Mouse (Mus musculus) MEL (cell line): ENCODE results near the gene D030056L22Rik. TPM values are rescaled to one million over a fixed set of nuclear protein-coding genes. Genes with fewer than 3 reads are reported as not detected.

Experiments used
- DNase-seq: peaks from one replicate; pipeline ENCODE4 v3.0.0; 2011; ENCODE audit warnings: low read depth, low spot score
- H3K27ac ChIP-seq: 2 replicates; pipeline ENCODE4 v1.5.1; 2012; ENCODE audit warnings: low read depth, mild to moderate bottlenecking, control low read depth, low read length, moderate library complexity; ENCODE audit not compliant: control insufficient read depth
- H3K27me3 ChIP-seq, 2 experiments: fragments of 150-350 bp in 1 of 2; sonication (generic) in 1 of 2; 2 replicates each; pipeline ENCODE4 v1.6.1; 2012; ENCODE audit warnings: low read length in 2 of 2, mild to moderate bottlenecking in 2 of 2, improper control_type of control experiment in 1 of 2, moderate library complexity in 1 of 2; ENCODE audit not compliant: insufficient read depth in 2 of 2, control insufficient read depth in 1 of 2
- H3K36me3 ChIP-seq, 2 experiments: 2 replicates each; pipeline ENCODE4 v1.6.1; 2012 to 2014; ENCODE audit warnings: low read length in 2 of 2, improper control_type of control experiment in 1 of 2, inconsistent platforms in 1 of 2, mild to moderate bottlenecking in 1 of 2; ENCODE audit not compliant: insufficient read depth in 2 of 2, control insufficient read depth in 1 of 2
- H3K4me1 ChIP-seq, 2 experiments: fragments of 150-350 bp in 1 of 2; sonication (generic) in 1 of 2; 2 replicates each; pipeline ENCODE4 v1.6.1; 2012; ENCODE audit warnings: low read length in 2 of 2, improper control_type of control experiment in 1 of 2, mild to moderate bottlenecking in 1 of 2; ENCODE audit not compliant: insufficient read depth in 2 of 2, control insufficient read depth in 1 of 2
- H3K4me3 ChIP-seq, 2 experiments: fragments of 150-350 bp in 1 of 2; sonication (generic) in 1 of 2; 2 replicates each; pipeline ENCODE4 v1.5.1; 2012; ENCODE audit warnings: low read depth in 2 of 2, low read length in 2 of 2, mild to moderate bottlenecking in 2 of 2, moderate library complexity in 2 of 2, control low read depth in 1 of 2, improper control_type of control experiment in 1 of 2; ENCODE audit not compliant: control insufficient read depth in 1 of 2, insufficient read depth in 1 of 2
- H3K79me2 ChIP-seq: 2 replicates; pipeline ENCODE4 v1.6.1; 2012; ENCODE audit warnings: mild to moderate bottlenecking, low read length, moderate library complexity; ENCODE audit not compliant: control insufficient read depth, poor library complexity, insufficient read depth
- H3K9ac ChIP-seq: 2 replicates; pipeline ENCODE4 v1.6.1; 2012; ENCODE audit warnings: low read depth, mild to moderate bottlenecking, control low read depth, low read length, moderate library complexity; ENCODE audit not compliant: control insufficient read depth, poor library complexity, severe bottlenecking
- H3K9me3 ChIP-seq: fragments of 150-350 bp; sonication (generic); replicated peaks from 2 replicates; pipeline ENCODE4 v1.6.1; 2012; ENCODE audit warnings: mild to moderate bottlenecking, low read length, improper control_type of control experiment, moderate library complexity; ENCODE audit not compliant: insufficient read depth
- BHLHE40 ChIP-seq: IDR thresholded peaks from 2 replicates; pipeline ENCODE4 v1.6.1; 2012; ENCODE audit warnings: low read depth, mild to moderate bottlenecking, inconsistent platforms, low read length, improper control_type of control experiment, borderline replicate concordance
- CHD1 ChIP-seq: IDR thresholded peaks from 2 replicates; pipeline ENCODE4 v1.6.1; 2012; ENCODE audit warnings: low read depth, mild to moderate bottlenecking, inconsistent platforms, low read length, improper control_type of control experiment
- CHD2 ChIP-seq: IDR thresholded peaks from 2 replicates; pipeline ENCODE4 v1.6.1; 2011; ENCODE audit warnings: low read length, improper control_type of control experiment
- CTCF ChIP-seq, 3 experiments: IDR thresholded peaks in 2 of 3; conservative IDR thresholded peaks in 1 of 3; 2 replicates each; pipeline ENCODE4 v1.5.1; 2011 to 2012; ENCODE audit warnings: low read length in 3 of 3, low read depth in 2 of 3, mild to moderate bottlenecking in 2 of 3, improper control_type of control experiment in 1 of 3, inconsistent platforms in 1 of 3, mixed read lengths in 1 of 3, moderate library complexity in 1 of 3; ENCODE audit not compliant: control insufficient read depth in 1 of 3, insufficient read depth in 1 of 3, poor library complexity in 1 of 3, severe bottlenecking in 1 of 3
- E2F4 ChIP-seq: IDR thresholded peaks from 2 replicates; pipeline ENCODE4 v1.6.1; 2011; ENCODE audit warnings: low read depth, low read length, improper control_type of control experiment, borderline replicate concordance
- ELF1 ChIP-seq: IDR thresholded peaks from 2 replicates; pipeline ENCODE4 v1.6.1; 2014; ENCODE audit warnings: low read depth, mild to moderate bottlenecking, inconsistent platforms, low read length, improper control_type of control experiment, moderate library complexity
- EP300 ChIP-seq, 2 experiments: IDR thresholded peaks; 2 replicates each; pipeline ENCODE4 v1.6.1; 2011; ENCODE audit warnings: improper control_type of control experiment in 2 of 2, low read length in 2 of 2, low read depth in 1 of 2, mild to moderate bottlenecking in 1 of 2
- ETS1 ChIP-seq: IDR thresholded peaks from 2 replicates; pipeline ENCODE4 v1.6.1; 2012; ENCODE audit warnings: low read depth, mild to moderate bottlenecking, inconsistent platforms, low read length, improper control_type of control experiment, moderate library complexity
- GABPA ChIP-seq: IDR thresholded peaks from 2 replicates; pipeline ENCODE4 v1.6.1; 2012; ENCODE audit warnings: low read depth, mild to moderate bottlenecking, inconsistent platforms, low read length, improper control_type of control experiment, moderate library complexity
- GATA1 ChIP-seq: IDR thresholded peaks from 2 replicates; pipeline ENCODE4 v1.6.1; 2011; ENCODE audit warnings: low read depth, low read length, improper control_type of control experiment
- HCFC1 ChIP-seq: IDR thresholded peaks from 2 replicates; pipeline ENCODE4 v1.6.1; 2012; ENCODE audit warnings: low read depth, mild to moderate bottlenecking, inconsistent platforms, low read length, improper control_type of control experiment, moderate library complexity
- JUND ChIP-seq: IDR thresholded peaks from 2 replicates; pipeline ENCODE4 v1.6.1; 2011; ENCODE audit warnings: low read depth, mild to moderate bottlenecking, improper control_type of control experiment, low read length
- KAT2A ChIP-seq: conservative IDR thresholded peaks from 2 replicates; pipeline ENCODE4 v1.6.1; 2012; ENCODE audit warnings: low read depth, low read length, improper control_type of control experiment, inconsistent platforms
- MAFK ChIP-seq: IDR thresholded peaks from 2 replicates; pipeline ENCODE4 v1.6.1; 2011; ENCODE audit warnings: low read depth, mild to moderate bottlenecking, low read length, improper control_type of control experiment, borderline replicate concordance
- MAX ChIP-seq: IDR thresholded peaks from 2 replicates; pipeline ENCODE4 v1.6.1; 2011; ENCODE audit warnings: low read length, improper control_type of control experiment
- MAZ ChIP-seq: IDR thresholded peaks from 2 replicates; pipeline ENCODE4 v1.6.1; 2012; ENCODE audit warnings: low read depth, mild to moderate bottlenecking, inconsistent platforms, low read length, improper control_type of control experiment
- MXI1 ChIP-seq: IDR thresholded peaks from 2 replicates; pipeline ENCODE4 v1.6.1; 2011; ENCODE audit warnings: mild to moderate bottlenecking, low read depth, low read length, improper control_type of control experiment
- MYB ChIP-seq: IDR thresholded peaks from 2 replicates; pipeline ENCODE4 v1.6.1; 2011; ENCODE audit warnings: mild to moderate bottlenecking, low read depth, low read length, improper control_type of control experiment
- MYC ChIP-seq: IDR thresholded peaks from 2 replicates; pipeline ENCODE4 v1.6.1; 2011; ENCODE audit warnings: low read depth, mild to moderate bottlenecking, low read length, improper control_type of control experiment, moderate library complexity
- NELFE ChIP-seq: IDR thresholded peaks from 2 replicates; pipeline ENCODE4 v1.6.1; 2011; ENCODE audit warnings: low read depth, low read length, improper control_type of control experiment
- NRF1 ChIP-seq: IDR thresholded peaks from 2 replicates; pipeline ENCODE4 v1.6.1; 2014; ENCODE audit warnings: low read depth, mild to moderate bottlenecking, inconsistent platforms, low read length, improper control_type of control experiment, moderate library complexity; ENCODE audit not compliant: poor library complexity, insufficient read depth, severe bottlenecking
- POLR2A ChIP-seq, 2 experiments: IDR thresholded peaks; 2 replicates each; pipeline ENCODE4 v1.6.1; 2011 to 2012; ENCODE audit warnings: low read length in 2 of 2, mild to moderate bottlenecking in 2 of 2, control low read depth in 1 of 2, improper control_type of control experiment in 1 of 2, low read depth in 1 of 2, moderate library complexity in 1 of 2; ENCODE audit not compliant: control insufficient read depth in 1 of 2, insufficient read depth in 1 of 2, poor library complexity in 1 of 2
- POLR2AphosphoS2 ChIP-seq: IDR thresholded peaks from 2 replicates; pipeline ENCODE4 v1.6.1; 2011; ENCODE audit warnings: low read length, improper control_type of control experiment
- POLR2AphosphoS5 ChIP-seq: IDR thresholded peaks from 2 replicates; pipeline ENCODE4 v1.6.1; 2012; ENCODE audit warnings: low read depth, borderline replicate concordance, mild to moderate bottlenecking, inconsistent platforms, low read length, moderate library complexity, mixed read lengths
- RAD21 ChIP-seq: IDR thresholded peaks from 2 replicates; pipeline ENCODE4 v1.6.1; 2011; ENCODE audit warnings: mild to moderate bottlenecking, low read depth, low read length, improper control_type of control experiment
- RCOR1 ChIP-seq: IDR thresholded peaks from 2 replicates; pipeline ENCODE4 v1.6.1; 2012; ENCODE audit warnings: low read depth, mild to moderate bottlenecking, inconsistent platforms, low read length, improper control_type of control experiment
- SIN3A ChIP-seq: IDR thresholded peaks from 2 replicates; pipeline ENCODE4 v1.6.1; 2012; ENCODE audit warnings: low read length, improper control_type of control experiment, inconsistent platforms
- SMC3 ChIP-seq: IDR thresholded peaks from 2 replicates; pipeline ENCODE4 v1.6.1; 2011; ENCODE audit warnings: low read depth, low read length, improper control_type of control experiment
- TBP ChIP-seq: IDR thresholded peaks from 2 replicates; pipeline ENCODE4 v1.8.0; 2011; ENCODE audit warnings: low read depth, low read length, improper control_type of control experiment
- TCF12 ChIP-seq: IDR thresholded peaks from 2 replicates; pipeline ENCODE4 v1.6.1; 2014; ENCODE audit warnings: low read depth, mild to moderate bottlenecking, inconsistent platforms, low read length, improper control_type of control experiment, moderate library complexity
- UBTF ChIP-seq: IDR thresholded peaks from 2 replicates; pipeline ENCODE4 v1.6.1; 2012; ENCODE audit warnings: low read depth, mild to moderate bottlenecking, inconsistent platforms, low read length, improper control_type of control experiment, moderate library complexity, borderline replicate concordance; ENCODE audit not compliant: insufficient read depth
- USF1 ChIP-seq: IDR thresholded peaks from 2 replicates; pipeline ENCODE4 v1.6.1; 2014; ENCODE audit warnings: low read depth, mild to moderate bottlenecking, inconsistent platforms, low read length, improper control_type of control experiment, moderate library complexity
- USF2 ChIP-seq, 2 experiments: IDR thresholded peaks; 2 replicates each; pipeline ENCODE4 v1.6.1; 2011 to 2012; ENCODE audit warnings: improper control_type of control experiment in 2 of 2, low read length in 2 of 2, borderline replicate concordance in 1 of 2, inconsistent platforms in 1 of 2, low read depth in 1 of 2, mild to moderate bottlenecking in 1 of 2; ENCODE audit not compliant: insufficient read depth in 1 of 2
- ZKSCAN1 ChIP-seq: IDR thresholded peaks from 2 replicates; pipeline ENCODE4 v1.6.1; 2012; ENCODE audit warnings: low read depth, mild to moderate bottlenecking, inconsistent platforms, low read length, improper control_type of control experiment, moderate library complexity
- ZMIZ1 ChIP-seq: IDR thresholded peaks from 2 replicates; pipeline ENCODE4 v1.6.1; 2012; ENCODE audit warnings: low read depth, mild to moderate bottlenecking, inconsistent platforms, low read length, improper control_type of control experiment, moderate library complexity
- ZNF384 ChIP-seq: IDR thresholded peaks from 2 replicates; pipeline ENCODE4 v1.6.1; 2012; ENCODE audit warnings: low read depth, mild to moderate bottlenecking, inconsistent platforms, low read length, improper control_type of control experiment
- polyA plus RNA-seq, 2 experiments: library from polyadenylated mRNA; stranded (reverse) in 1 of 2; unstranded in 1 of 2; fragments of >175 nt in 1 of 2; fragments of >200 nt in 1 of 2; gene quantifications; 2 replicates each; pipeline versions ENCODE4 v1.2.1 to v1.2.4; 2012; ENCODE audit warnings: low replicate concordance in 2 of 2, low read depth in 1 of 2; ENCODE audit not compliant: insufficient read length in 2 of 2, insufficient read depth in 1 of 2, missing spikeins in 1 of 2
- total RNA-seq: library from RNA; depleted of rRNA; stranded (reverse); fragments of 300-350 nt; gene quantifications from 2 replicates; pipeline ENCODE4 v1.2.3, GENCODE M21; 2012; rRNA removed

Gene D030056L22Rik
- total RNA-seq: 27.8 and 29.0 TPM in 2 replicates
- 10 to 100 TPM in 1 of 2 experiments, not detected in 1; 27.0 TPM for polyA plus RNA-seq

DNA sequence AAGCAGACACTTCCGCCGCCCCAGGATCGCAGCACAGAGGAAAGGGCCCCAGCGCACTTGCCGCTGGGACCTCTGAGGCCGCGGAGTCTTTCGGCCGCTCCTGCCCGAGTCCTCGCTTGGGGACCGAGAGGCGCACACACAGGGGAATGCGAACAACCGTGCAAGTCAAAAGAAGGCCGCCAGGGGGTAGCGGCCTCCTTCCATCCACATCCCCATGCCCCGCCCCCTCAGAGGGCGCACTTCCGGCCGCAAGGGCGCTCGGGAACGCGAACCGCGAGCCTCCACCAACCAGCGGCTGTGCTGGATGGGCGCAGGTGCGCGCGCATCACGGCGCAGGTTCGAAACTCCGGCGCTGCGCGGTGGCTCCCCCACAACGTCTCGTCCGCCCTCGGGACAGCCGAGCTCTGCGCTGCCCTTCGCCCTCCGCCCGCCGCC, at the start of gene D030056L22Rik:
Gene D030056L22Rik, plus strand, starts transcription at position 328 of the 435 bp plus-strand sequence.
- DNase-seq: peak; percentile 99
- no peaks in the 10 kb centered on the region for H3K9me3 ChIP-seq
- H3K36me3 ChIP-seq: peaks cover 3 to 16% of the 10 kb centered on the region in 2 experiments
- 0 out of 2 replicates have a peak, but pooled peaks have one; percentile 33 for TF ChIP-seq CHD1
- peak; percentile 83 for TF ChIP-seq NRF1
- TF ChIP-seq HCFC1: peak; percentile 92
- TF ChIP-seq POLR2AphosphoS2: peak; percentile 43; the same call in 1 of the 2 replicates
- TF ChIP-seq CHD2: no peak
- no peak for TF ChIP-seq USF2 (IDR thresholded peaks at IDR 0.05; ENCODE audit: borderline replicate concordance in 1 of 2, insufficient read depth in 1 of 2, low read depth in 1 of 2, low read length in 2 of 2)
- TF ChIP-seq RCOR1: no peak
- no peak for TF ChIP-seq ETS1
- TF ChIP-seq POLR2A (IDR thresholded peaks at IDR 0.05; ENCODE audit: control insufficient read depth in 1 of 2, insufficient read depth in 1 of 2, low read depth in 1 of 2, low read length in 2 of 2, poor library complexity in 1 of 2): peak; percentile 61 to 70; a peak in 3 of 4 replicates
- peak; percentile 66 for TF ChIP-seq MAX
- TF ChIP-seq USF1: 0 out of 2 replicates have a peak, but pooled peaks have one; percentile 20
- TF ChIP-seq MAZ: peak; percentile 74
- no peak for TF ChIP-seq GATA1
- TF ChIP-seq SMC3: peak; percentile 36
- no peak for TF ChIP-seq MXI1
- no peak for TF ChIP-seq MAFK
- peak; percentile 96 for TF ChIP-seq UBTF
- no peak for TF ChIP-seq BHLHE40
- peak; percentile 66; the same call in 1 of the 2 replicates for TF ChIP-seq ZMIZ1
- no peak for TF ChIP-seq MYC
- no peak for TF ChIP-seq ZKSCAN1
- TF ChIP-seq RAD21: peak; percentile 22
- TF ChIP-seq ZNF384: no peak; the same call in 1 of the 2 replicates
- no peak for TF ChIP-seq POLR2AphosphoS5
- peak; percentile 30 to 68 (median 56); a peak in 5 of 6 replicates for TF ChIP-seq CTCF (IDR thresholded peaks at IDR 0.05 in 2 of 3, conservative IDR thresholded peaks at IDR 0.05 in 1 of 3; ENCODE audit: control insufficient read depth in 1 of 3, insufficient read depth in 1 of 3, low read depth in 2 of 3, low read length in 3 of 3, poor library complexity in 1 of 3, severe bottlenecking in 1 of 3)
- TF ChIP-seq MYB: no peak
- peak; percentile 80 for TF ChIP-seq KAT2A
- TF ChIP-seq NELFE: peak; percentile 76
- no peak for TF ChIP-seq E2F4
- TF ChIP-seq SIN3A: 0 out of 2 replicates have a peak, but pooled peaks have one; percentile 57
- no peak for TF ChIP-seq EP300 (IDR thresholded peaks at IDR 0.05; ENCODE audit: low read depth in 1 of 2, low read length in 2 of 2)
- no peak for TF ChIP-seq GABPA
- peak; percentile 73 for TF ChIP-seq TCF12
- TF ChIP-seq JUND: no peak
- TF ChIP-seq ELF1: peak; percentile 85
- peak; percentile 89 for TF ChIP-seq TBP

More for the DNA sequence above, at the start of gene D030056L22Rik:
- H3K4me1 ChIP-seq: peaks cover 0 to 6% of the 10 kb centered on the region in 2 experiments; a peak in 1 of 4 replicates
- H3K4me3 ChIP-seq: peak within 1 kb of the TSS; percentile 98 to 100
- peak within 1 kb of the TSS; percentile 98 for H3K9ac ChIP-seq
- H3K79me2 ChIP-seq: peaks cover 39% of the 10 kb centered on the region
- no peaks in the 10 kb centered on the region for H3K27me3 ChIP-seq
- peak within 1 kb of the TSS; percentile 98 for H3K27ac ChIP-seq
